Mouse (Mus musculus) forebrain, embryonic 11.5 days (tissue): ENCODE results near the gene Psma7. TPM values are rescaled to one million over a fixed set of nuclear protein-coding genes. Genes with fewer than 3 reads are reported as not detected.

ENCODE experiments used
- ATAC-seq: fragments of 200-750 bp; cut with Nextera tagmentation; replicated peaks from 2 replicates; pipeline ENCODE4 v1.8.0; 2017; ENCODE audit warnings: moderate TSS enrichment; ENCODE audit not compliant: low FRiP score
- DNase-seq: peaks from one replicate; pipeline ENCODE4 v3.0.0-alpha.2; 2017; ENCODE audit warnings: low spot score
- H3K27ac ChIP-seq: fragments of 300-500 bp; sonication (generic); 2 replicates; pipeline ENCODE4 v1.5.1; 2014; ENCODE audit warnings: low read depth, low read length
- H3K27me3 ChIP-seq: fragments of 300-500 bp; sonication (generic); 2 replicates; pipeline ENCODE4 v1.6.1; 2014; ENCODE audit warnings: mild to moderate bottlenecking, low read length, mixed read lengths; ENCODE audit not compliant: control insufficient read depth, insufficient read depth
- H3K36me3 ChIP-seq: fragments of 300-500 bp; sonication (generic); 2 replicates; pipeline ENCODE4 v1.6.1; 2014; ENCODE audit warnings: mild to moderate bottlenecking, low read length, moderate library complexity, mixed read lengths; ENCODE audit not compliant: control insufficient read depth, insufficient read depth
- H3K4me1 ChIP-seq: fragments of 300-500 bp; sonication (generic); replicated peaks from 2 replicates; pipeline ENCODE4 v1.6.1; 2014; ENCODE audit warnings: low read length, mixed read lengths; ENCODE audit not compliant: control insufficient read depth, insufficient read depth
- H3K4me2 ChIP-seq: fragments of 300-500 bp; sonication (generic); 2 replicates; pipeline ENCODE4 v1.6.1; 2014; ENCODE audit warnings: low read depth, mild to moderate bottlenecking, low read length, moderate library complexity, mixed read lengths; ENCODE audit not compliant: severe bottlenecking
- H3K4me3 ChIP-seq: fragments of 300-500 bp; sonication (generic); 2 replicates; pipeline ENCODE4 v1.5.1; 2014; ENCODE audit warnings: low read depth, low read length
- H3K9ac ChIP-seq: fragments of 300-500 bp; sonication (generic); 2 replicates; pipeline ENCODE4 v1.6.1; 2014; ENCODE audit warnings: low read length
- H3K9me3 ChIP-seq: fragments of 300-500 bp; sonication (generic); 2 replicates; pipeline ENCODE4 v1.6.1; 2016; ENCODE audit warnings: low read length, mixed read lengths; ENCODE audit not compliant: control insufficient read depth
- WGBS: fragments of 180-500 bp; shearing (Covaris S2); extraction: QIAGEN DNeasy Blood & Tissue Kit; methylation state at CpG from one replicate; pipeline ENCODE4 v1.1.7; 2014; 5-methylcytosine and 5-hydroxymethylcytosine counted together
- polyA plus RNA-seq: library from polyadenylated mRNA; unstranded; fragments of >200 nt; fragmentation: Nextera tagmentation; extraction: Ambion mirVana; gene quantifications from 2 replicates; pipeline ENCODE4 v1.2.1, GENCODE M21; 2014

The Psma7 gene
- polyA plus RNA-seq, 1 experiment from 2014 or later: 681 TPM

DNA sequence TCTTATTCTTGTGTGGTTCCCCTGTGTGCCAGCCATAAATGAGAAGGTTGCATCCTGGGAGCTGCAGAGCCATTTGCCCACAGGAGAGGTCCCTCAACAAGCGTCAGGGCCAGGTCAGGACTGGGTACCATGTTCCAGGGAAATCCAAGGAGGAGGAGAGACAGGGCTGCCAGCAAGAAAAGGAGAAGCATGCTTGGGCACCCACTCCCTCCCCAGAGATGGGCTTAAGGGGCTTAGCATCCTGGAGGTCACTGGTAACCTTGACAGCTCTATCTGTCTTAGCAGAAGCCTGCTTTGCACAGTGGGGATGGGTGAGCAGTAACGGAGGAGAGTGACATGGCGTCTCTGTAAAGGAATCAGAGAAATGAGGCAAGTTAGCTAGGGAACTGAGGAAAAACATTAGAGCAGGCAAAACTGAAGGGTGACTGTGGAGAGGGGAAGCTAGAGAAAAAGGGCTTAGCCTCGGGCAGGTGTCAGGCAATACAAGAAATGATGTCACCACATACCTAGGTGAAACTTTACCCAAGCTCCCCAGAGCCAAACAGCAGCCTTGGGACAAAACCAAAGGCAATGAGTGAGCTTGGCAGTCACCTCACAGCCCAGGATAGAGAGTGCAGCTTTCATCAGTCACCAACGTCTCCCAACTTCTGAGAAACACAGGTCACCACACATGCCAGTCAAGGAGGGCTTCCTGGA lies 36.4 kb downstream of the Psma7 start:
- Histone ChIP-seq H3K27ac (no peak overlapping the region), H3K4me1 (no peaks in the 10 kb centered on the region), H3K27me3 (no peaks in the 10 kb centered on the region), H3K9me3 (no peaks in the 10 kb centered on the region), H3K4me3 (no peak overlapping the region), H3K9ac (no peak overlapping the region), H3K4me2 (no peak overlapping the region), H3K36me3 (no peaks in the 10 kb centered on the region)
- DNase-seq (peak; percentile 20), ATAC-seq (no peak)
- WGBS: 69% methylated on average over 5 of the region's 5 CpGs

- Histone ChIP-seq H3K9me3 (no peaks in the 10 kb centered on the region), H3K9ac (no peak overlapping the region), H3K27me3 (no peaks in the 10 kb centered on the region), H3K4me1 (no peaks in the 10 kb centered on the region), H3K4me3 (no peak overlapping the region), H3K27ac (no peak overlapping the region), H3K36me3 (no peaks in the 10 kb centered on the region), H3K4me2 (no peak overlapping the region)
- DNase-seq (peak; percentile 41), ATAC-seq (no peak)
- 92% methylated on average over 9 of the region's 9 CpGs for WGBS
Observed at GRCm38 (mm10) chr2:180001635-180002034, 40.6 kb downstream of the Psma7 start.

- Histone ChIP-seq H3K9ac (no peak overlapping the region), H3K4me3 (no peak overlapping the region), H3K27ac (no peak overlapping the region), H3K9me3 (no peaks in the 10 kb centered on the region), H3K4me1 (no peaks in the 10 kb centered on the region), H3K36me3 (no peaks in the 10 kb centered on the region), H3K27me3 (no peaks in the 10 kb centered on the region), H3K4me2 (no peak overlapping the region)
- no peak for ATAC-seq
- 79% methylated on average over 4 of the region's 4 CpGs for WGBS
- peak; percentile 25 for DNase-seq
Observed at GRCm38 (mm10) chr2:179998431-179998830, 43.8 kb downstream of the Psma7 start.

- DNase-seq: peak; percentile 24
- WGBS: 90% methylated on average over 5 of the region's 5 CpGs
- no peak overlapping the region for H3K4me2 ChIP-seq
Observed at GRCm38 (mm10) chr2:179993071-179993470, 49.2 kb downstream of the Psma7 start.

DNA sequence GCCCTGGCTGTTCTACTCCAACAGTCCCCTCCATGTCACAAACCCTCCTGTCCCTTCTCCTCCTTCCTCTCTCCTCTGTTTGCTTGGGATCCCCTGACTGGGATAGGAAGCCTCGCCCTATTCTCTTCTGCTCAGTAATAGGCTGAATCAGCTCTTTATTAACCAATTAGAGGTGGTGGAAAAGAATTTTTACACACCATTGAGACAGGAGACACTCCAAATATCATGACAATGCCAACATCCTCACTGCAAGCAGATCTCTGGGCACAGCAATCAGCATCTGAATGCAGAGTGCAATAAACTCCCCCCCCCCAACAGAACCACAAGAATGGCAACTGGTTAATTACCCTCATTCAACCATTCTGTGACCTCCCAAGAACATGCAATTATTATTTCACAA lies 53.1 kb downstream of the Psma7 start:
- no peaks in the 10 kb centered on the region for H3K36me3 ChIP-seq
- no peak overlapping the region for H3K9ac ChIP-seq
- H3K27me3 ChIP-seq: no peaks in the 10 kb centered on the region
- ATAC-seq: no peak
- no peak overlapping the region for H3K4me3 ChIP-seq
- H3K4me2 ChIP-seq: no peak overlapping the region
- no peak for DNase-seq
- 54% methylated on average over 1 of the region's 1 CpGs for WGBS
- no peak overlapping the region for H3K27ac ChIP-seq
- H3K4me1 ChIP-seq: no peaks in the 10 kb centered on the region
- no peaks in the 10 kb centered on the region for H3K9me3 ChIP-seq

More at GRCm38 (mm10) chr2:179993071-179993470, 49.2 kb downstream of the Psma7 start:
- no peaks in the 10 kb centered on the region for H3K36me3 ChIP-seq
- ATAC-seq: no peak
- H3K9me3 ChIP-seq: no peaks in the 10 kb centered on the region
- no peak overlapping the region for H3K4me3 ChIP-seq
- H3K4me1 ChIP-seq: no peaks in the 10 kb centered on the region
- no peak overlapping the region for H3K27ac ChIP-seq
- no peak overlapping the region for H3K9ac ChIP-seq
- no peaks in the 10 kb centered on the region for H3K27me3 ChIP-seq

DNA sequence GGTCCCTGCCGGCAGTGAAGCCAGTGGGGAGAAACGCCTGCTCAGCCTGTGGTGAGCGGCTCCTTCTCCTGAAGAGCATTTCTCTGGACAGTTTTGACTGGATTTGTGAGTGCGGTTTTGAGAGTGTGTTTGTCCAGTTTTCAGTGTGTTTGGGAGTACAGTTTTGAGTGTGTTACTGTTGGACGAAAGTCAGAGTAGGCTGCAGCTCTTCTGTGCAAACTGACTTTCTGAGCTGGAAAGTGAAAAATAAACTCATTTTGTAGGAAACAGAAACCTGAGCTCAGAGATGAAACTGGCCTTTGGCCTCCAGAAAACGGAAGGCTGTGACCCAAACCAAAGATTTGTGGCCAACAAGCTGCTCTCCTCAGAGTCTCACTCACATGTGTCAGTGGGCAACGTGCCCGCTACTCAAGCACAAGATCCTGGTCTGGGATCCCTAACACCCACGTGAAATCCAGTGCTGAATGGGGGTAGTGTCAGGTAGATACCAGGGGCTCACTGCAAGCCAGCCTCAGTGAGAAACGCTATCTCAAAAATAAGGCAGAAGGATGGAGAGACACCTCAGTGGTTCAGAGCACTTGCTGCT lies 55.7 kb downstream of the Psma7 start:
- H3K36me3 ChIP-seq: no peaks in the 10 kb centered on the region
- H3K27me3 ChIP-seq: no peaks in the 10 kb centered on the region
- WGBS: 77% methylated on average over 10 of the region's 10 CpGs
- no peak overlapping the region for H3K27ac ChIP-seq
- H3K4me3 ChIP-seq: no peak overlapping the region
- H3K4me1 ChIP-seq: no peaks in the 10 kb centered on the region
- H3K9me3 ChIP-seq: no peaks in the 10 kb centered on the region
- H3K9ac ChIP-seq: no peak overlapping the region
- H3K4me2 ChIP-seq: no peak overlapping the region
- DNase-seq (peak; percentile 23), ATAC-seq (no peak)

Other genes starting within 250 kb of the Psma7 start
- 7.4 and 8.2 TPM in 2 replicates for gene Taf4, start 65.8 kb downstream of the Psma7 start, polyA plus RNA-seq
- 7.5 and 8.9 TPM in 2 replicates for gene Lsm14b, start 17.4 kb downstream of the Psma7 start, polyA plus RNA-seq
- gene Ss18l1, start 76 bp upstream of the Psma7 start, polyA plus RNA-seq: 16.8 and 17.8 TPM in 2 replicates
- gene Mtg2, start 28.2 kb upstream of the Psma7 start, polyA plus RNA-seq: 32.3 and 34.8 TPM in 2 replicates
- gene Hrh3, start 62.1 kb upstream of the Psma7 start, polyA plus RNA-seq: 0.95 and 1.1 TPM in 2 replicates
- gene Osbpl2, start 76.9 kb upstream of the Psma7 start, polyA plus RNA-seq: 40.9 and 43.8 TPM in 2 replicates
- 200 and 207 TPM in 2 replicates for gene Adrm1, start 129.1 kb upstream of the Psma7 start, polyA plus RNA-seq
- 5.9 and 7.8 TPM in 2 replicates for gene Lama5, start 183.4 kb upstream of the Psma7 start, polyA plus RNA-seq
- 423 and 468 TPM in 2 replicates for gene Rps21, start 214.9 kb upstream of the Psma7 start, polyA plus RNA-seq
- 16.8 and 18.7 TPM in 2 replicates for gene Cables2, start 231.1 kb upstream of the Psma7 start, polyA plus RNA-seq
- 0.08 TPM in 1 of 2 replicates, not detected in the other for gene Rbbp8nl, start 247.4 kb upstream of the Psma7 start, polyA plus RNA-seq